Mouse (Mus musculus): ENCODE results near the gene Slc23a4. TPM values are rescaled to one million over a fixed set of nuclear protein-coding genes. Genes with fewer than 3 reads are reported as not detected.

The Slc23a4 gene
- polyA plus RNA-seq, 1 experiment from 2014 or later = 0.12 TPM

DNA sequence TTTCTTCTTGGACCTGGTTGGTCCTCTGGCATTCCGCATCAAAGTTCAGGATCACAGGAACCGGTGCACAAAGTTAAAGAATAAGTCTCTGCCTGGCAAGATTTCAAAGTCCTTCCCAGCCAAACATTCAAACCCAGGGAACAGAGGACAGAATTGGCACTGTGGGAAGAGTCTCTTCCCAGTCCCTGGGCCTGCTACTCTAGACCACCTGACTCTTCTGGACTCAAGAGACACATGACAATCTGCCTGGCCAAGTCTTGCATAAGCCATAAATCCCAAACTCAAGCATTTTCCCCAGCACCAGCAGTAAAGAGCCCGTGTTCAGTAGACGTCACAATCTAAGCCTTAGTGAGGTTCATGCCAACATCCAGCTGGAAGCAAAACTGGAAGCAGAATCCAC lies 81.5 kb downstream of the Slc23a4 start:
- 82% methylated on average over 4 of the region's 4 CpGs for WGBS (ENCODE audit: insufficient replicate concordance)
- Histone ChIP-seq H3K9ac (replicated peaks) (no peak overlapping the region), H3K4me1 (ENCODE audit: insufficient read depth) (peaks cover 47% of the 10 kb centered on the region), H3K27me3 (ENCODE audit: insufficient read depth, low read length) (no peaks in the 10 kb centered on the region), H3K4me3 (ENCODE audit: low read depth, low read length) (no peak overlapping the region), H3K27ac (ENCODE audit: low read depth) (peak overlapping the region; percentile 87), H3K4me2 (ENCODE audit: low read depth, low read length) (peak overlapping the region; percentile 58), H3K36me3 (replicated peaks; ENCODE audit: insufficient read depth, low read length) (peaks cover 57% of the 10 kb centered on the region), H3K9me3 (ENCODE audit: low read length) (no peaks in the 10 kb centered on the region)
- DNase-seq (no peak), ATAC-seq (no peak)
- TF ChIP-seq CTCF (IDR thresholded peaks at IDR 0.05; ENCODE audit: low read depth) (no peak), EP300 (IDR thresholded peaks at IDR 0.05; ENCODE audit: low read depth) (no peak)

DNA sequence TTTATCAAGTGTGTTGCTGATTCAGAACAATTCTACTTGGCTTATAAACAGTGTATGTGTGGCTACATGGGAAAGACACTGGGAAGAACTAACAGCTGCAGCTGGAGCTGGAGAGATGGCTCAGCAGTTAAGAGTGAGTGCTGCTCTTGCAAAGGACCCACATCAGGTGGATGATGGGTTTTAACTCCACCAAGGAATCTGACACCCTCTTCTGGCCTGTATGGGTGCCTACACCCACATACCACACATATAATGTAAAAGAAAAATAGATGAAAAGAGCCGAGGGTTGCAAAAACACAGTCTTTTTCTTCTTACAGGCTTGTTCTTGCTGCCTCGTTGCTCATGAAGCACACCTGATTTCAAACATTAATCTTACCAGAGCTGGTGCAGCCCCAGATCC lies 82.1 kb downstream of the Slc23a4 start:
- ATAC-seq (no peak), DNase-seq (no peak)
- TF ChIP-seq CTCF (IDR thresholded peaks at IDR 0.05; ENCODE audit: low read depth) = peak; percentile 46
- TF ChIP-seq EP300 (IDR thresholded peaks at IDR 0.05; ENCODE audit: low read depth) = no peak
- Histone ChIP-seq H3K27me3 (ENCODE audit: insufficient read depth, low read length) (no peaks in the 10 kb centered on the region), H3K9ac (replicated peaks) (no peak overlapping the region), H3K9me3 (ENCODE audit: low read length) (no peaks in the 10 kb centered on the region), H3K4me1 (ENCODE audit: insufficient read depth) (peaks cover 48% of the 10 kb centered on the region), H3K4me2 (ENCODE audit: low read depth, low read length) (no peak overlapping the region), H3K27ac (ENCODE audit: low read depth) (no peak overlapping the region), H3K4me3 (ENCODE audit: low read depth, low read length) (no peak overlapping the region), H3K36me3 (replicated peaks; ENCODE audit: insufficient read depth, low read length) (peaks cover 62% of the 10 kb centered on the region)
- 72% methylated on average over 2 of the region's 2 CpGs for WGBS (ENCODE audit: insufficient replicate concordance)

DNA sequence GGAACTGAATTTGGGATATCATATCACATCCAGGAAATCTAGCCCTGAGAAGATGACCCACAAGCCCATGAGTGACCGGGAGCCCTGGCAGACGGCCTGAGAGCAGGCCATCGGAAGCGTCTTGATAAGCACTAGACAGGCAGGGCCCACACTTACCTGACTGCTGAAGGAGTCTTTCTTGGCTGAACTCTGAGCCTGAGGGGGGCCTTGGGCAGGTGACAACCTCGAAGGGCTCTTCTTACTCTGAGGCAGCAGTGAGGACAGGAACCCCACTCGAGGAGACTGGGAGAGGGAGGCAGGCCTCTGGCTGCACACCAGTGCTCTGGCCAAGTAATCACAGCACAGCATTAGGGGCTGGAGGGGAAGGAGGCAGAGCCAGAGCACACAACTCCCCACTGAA lies 83.8 kb downstream of the Slc23a4 start:
- no peaks in the 10 kb centered on the region for H3K9me3 ChIP-seq (ENCODE audit: low read length)
- no peak overlapping the region for H3K9ac ChIP-seq (replicated peaks)
- ATAC-seq (no peak), DNase-seq (no peak)
- no peak overlapping the region for H3K27ac ChIP-seq (ENCODE audit: low read depth)
- TF ChIP-seq CTCF (IDR thresholded peaks at IDR 0.05; ENCODE audit: low read depth) (no peak), EP300 (IDR thresholded peaks at IDR 0.05; ENCODE audit: low read depth) (no peak)
- H3K27me3 ChIP-seq (ENCODE audit: insufficient read depth, low read length) = no peaks in the 10 kb centered on the region
- peaks cover 64% of the 10 kb centered on the region for H3K36me3 ChIP-seq (replicated peaks; ENCODE audit: insufficient read depth, low read length)
- H3K4me1 ChIP-seq (ENCODE audit: insufficient read depth) = peaks cover 47% of the 10 kb centered on the region
- H3K4me2 ChIP-seq (ENCODE audit: low read depth, low read length) = no peak overlapping the region
- WGBS (ENCODE audit: insufficient replicate concordance) = 83% methylated on average over 6 of the region's 6 CpGs
- no peak overlapping the region for H3K4me3 ChIP-seq (ENCODE audit: low read depth, low read length)

DNA sequence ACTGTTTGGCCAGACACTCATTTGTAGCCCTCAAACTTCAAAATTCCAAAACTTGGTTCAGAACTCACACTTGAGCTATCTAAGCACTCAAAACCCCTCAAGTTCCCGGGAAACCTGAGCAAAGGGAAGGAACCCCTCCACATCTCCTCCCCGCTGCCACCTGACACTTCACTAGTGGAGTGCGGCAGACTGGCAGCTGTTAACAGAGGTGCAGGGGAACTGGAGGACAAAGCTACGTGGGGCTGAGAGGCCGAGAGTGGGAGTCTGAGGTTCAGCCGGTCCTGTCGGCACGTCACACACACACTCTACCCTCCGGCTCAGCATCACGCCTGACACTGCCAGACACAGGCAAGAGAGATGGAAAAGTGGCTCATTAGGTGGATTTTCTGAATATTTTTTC lies 84.4 kb downstream of the Slc23a4 start:
- no peak overlapping the region for H3K4me3 ChIP-seq (ENCODE audit: low read depth, low read length)
- 92% methylated on average over 10 of the region's 10 CpGs for WGBS (ENCODE audit: insufficient replicate concordance)
- H3K9ac ChIP-seq (replicated peaks) = no peak overlapping the region
- peaks cover 61% of the 10 kb centered on the region for H3K36me3 ChIP-seq (replicated peaks; ENCODE audit: insufficient read depth, low read length)
- peaks cover 48% of the 10 kb centered on the region for H3K4me1 ChIP-seq (ENCODE audit: insufficient read depth)
- H3K4me2 ChIP-seq (ENCODE audit: low read depth, low read length) = no peak overlapping the region
- ATAC-seq (no peak), DNase-seq (no peak)
- H3K27me3 ChIP-seq (ENCODE audit: insufficient read depth, low read length) = no peaks in the 10 kb centered on the region
- TF ChIP-seq CTCF (IDR thresholded peaks at IDR 0.05; ENCODE audit: low read depth) = no peak
- no peak for TF ChIP-seq EP300 (IDR thresholded peaks at IDR 0.05; ENCODE audit: low read depth)
- no peak overlapping the region for H3K27ac ChIP-seq (ENCODE audit: low read depth)
- no peaks in the 10 kb centered on the region for H3K9me3 ChIP-seq (ENCODE audit: low read length)

DNA sequence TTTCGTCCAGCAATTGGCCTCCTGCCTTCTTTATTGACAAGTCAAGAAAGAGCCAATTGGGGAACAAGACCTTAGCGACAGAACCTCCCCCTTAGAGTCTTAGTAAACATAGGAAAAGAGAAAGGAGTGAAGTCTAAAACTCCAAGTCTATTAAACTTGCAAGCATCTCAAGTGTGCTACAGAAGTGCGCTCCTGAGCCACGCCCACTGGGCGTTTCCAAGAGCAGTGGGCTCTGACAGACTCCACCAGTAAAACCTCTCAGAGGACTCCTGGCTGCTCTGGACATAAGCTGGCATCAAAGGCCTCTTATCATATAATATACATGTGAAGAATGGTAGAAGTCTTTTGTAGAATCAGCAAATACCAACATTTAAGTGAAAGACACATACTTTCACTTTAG lies 84.8 kb downstream of the Slc23a4 start:
- Histone ChIP-seq H3K27ac (ENCODE audit: low read depth) (no peak overlapping the region), H3K27me3 (ENCODE audit: insufficient read depth, low read length) (no peaks in the 10 kb centered on the region), H3K9me3 (ENCODE audit: low read length) (no peaks in the 10 kb centered on the region), H3K36me3 (replicated peaks; ENCODE audit: insufficient read depth, low read length) (peaks cover 59% of the 10 kb centered on the region), H3K9ac (replicated peaks) (no peak overlapping the region), H3K4me1 (ENCODE audit: insufficient read depth) (peaks cover 44% of the 10 kb centered on the region), H3K4me2 (ENCODE audit: low read depth, low read length) (no peak overlapping the region), H3K4me3 (ENCODE audit: low read depth, low read length) (no peak overlapping the region)
- ATAC-seq (no peak), DNase-seq (no peak)
- no peak for TF ChIP-seq EP300 (IDR thresholded peaks at IDR 0.05; ENCODE audit: low read depth)
- WGBS (ENCODE audit: insufficient replicate concordance) = 77% methylated on average over 5 of the region's 5 CpGs

DNA sequence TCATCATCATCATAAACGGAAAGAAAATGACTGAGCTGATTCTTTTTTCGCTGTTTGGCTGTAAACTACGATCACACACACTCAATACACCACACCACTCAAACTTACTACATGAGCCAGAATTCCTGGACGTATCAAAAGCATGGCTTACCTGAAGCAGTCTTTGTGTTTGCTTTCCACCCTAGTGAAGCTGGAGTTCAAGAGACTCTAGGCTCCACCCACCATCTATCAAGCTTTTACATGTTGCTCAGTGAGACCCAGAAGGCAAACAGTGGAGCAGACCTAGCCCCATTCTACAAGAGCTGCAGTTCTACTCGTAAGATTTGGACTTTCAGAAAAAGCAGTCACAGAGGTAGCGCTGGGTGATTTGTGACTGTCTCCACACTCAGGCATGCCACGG lies 85.6 kb downstream of the Slc23a4 start:
- Histone ChIP-seq H3K4me1 (ENCODE audit: insufficient read depth) (peaks cover 37% of the 10 kb centered on the region), H3K9ac (replicated peaks) (no peak overlapping the region), H3K4me3 (ENCODE audit: low read depth, low read length) (no peak overlapping the region), H3K36me3 (replicated peaks; ENCODE audit: insufficient read depth, low read length) (peaks cover 59% of the 10 kb centered on the region), H3K9me3 (ENCODE audit: low read length) (no peaks in the 10 kb centered on the region), H3K27ac (ENCODE audit: low read depth) (0 out of 2 replicates have a peak overlapping the region, but pooled peaks have one; percentile 16), H3K4me2 (ENCODE audit: low read depth, low read length) (0 out of 2 replicates have a peak overlapping the region, but pooled peaks have one; percentile 8), H3K27me3 (ENCODE audit: insufficient read depth, low read length) (no peaks in the 10 kb centered on the region)
- TF ChIP-seq CTCF (IDR thresholded peaks at IDR 0.05; ENCODE audit: low read depth) (no peak), EP300 (IDR thresholded peaks at IDR 0.05; ENCODE audit: low read depth) (no peak)
- 79% methylated on average over 7 of the region's 7 CpGs for WGBS (ENCODE audit: insufficient replicate concordance)
- DNase-seq (no peak), ATAC-seq (no peak)

Data from liver, postnatal 0 days (tissue).